Comparison of ENCODE assay signal across 8 mouse cellular contexts in the genomic region with DNA sequence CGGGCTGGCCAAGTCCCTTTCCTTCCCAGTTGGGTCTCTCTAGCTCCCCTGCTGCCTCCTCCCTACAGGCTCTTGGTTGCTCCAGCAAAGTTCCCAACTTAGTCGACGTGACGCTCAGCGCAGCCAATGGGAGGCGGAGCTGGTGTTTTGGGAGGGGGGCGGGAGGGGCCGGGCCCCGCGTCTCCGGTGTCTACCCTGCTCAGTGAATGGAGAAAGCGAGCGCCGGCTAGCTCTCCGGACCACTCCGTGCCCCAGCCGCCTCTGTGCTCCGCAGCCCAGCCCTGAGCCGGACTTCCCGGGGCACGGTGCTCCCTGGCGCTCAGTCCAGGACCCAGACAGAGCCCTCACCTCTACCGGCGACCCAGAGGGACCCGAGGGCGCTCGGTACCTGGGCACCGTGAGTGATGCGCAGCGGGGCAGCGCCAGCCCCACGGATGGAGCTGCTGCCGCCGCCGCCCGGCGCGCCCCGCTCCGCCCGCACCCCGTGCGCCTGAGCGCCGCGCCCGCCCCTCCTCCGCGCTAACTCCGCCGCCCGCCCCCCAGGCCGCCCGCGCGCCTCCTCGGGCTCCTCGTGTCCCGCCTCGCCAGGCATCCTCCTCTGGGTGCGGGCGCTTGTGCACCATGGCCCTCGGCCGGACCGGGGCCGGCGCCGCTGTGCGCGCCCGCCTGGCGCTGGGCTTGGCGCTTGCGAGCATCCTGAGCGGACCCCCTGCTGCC. TPM values are rescaled to one million over a fixed set of nuclear protein-coding genes. Genes with fewer than 3 reads are reported as not detected.
DNase-seq lines count a peak whose midpoint lies in the region; ATAC-seq and TF ChIP-seq lines count a peak whose summit lies in the region.

A gene (plus strand): TSS at position 331 of the 717 bp plus-strand sequence.

- peaks cover 3% of the 10 kb centered on the region; the same call in 1 of the 2 replicates for H3K4me1 ChIP-seq in brown adipose tissue, adult 24 weeks (ENCODE audit: control insufficient read depth, insufficient read depth, insufficient read length, low read length)
- H3K4me1 ChIP-seq in forebrain, embryonic 13.5 days, result peaks cover 22% of the 10 kb centered on the region
- H3K4me1 ChIP-seq in lung, embryonic 14.5 days (ENCODE audit: insufficient read depth), result peaks cover 12% of the 10 kb centered on the region; the same call in 1 of the 2 replicates

- no peaks in the 10 kb centered on the region for H3K9me3 ChIP-seq in forebrain, embryonic 13.5 days (replicated peaks)
- H3K9me3 ChIP-seq in lung, embryonic 14.5 days (ENCODE audit: low read depth, low read length), result no peaks in the 10 kb centered on the region

- peak within 1 kb of the TSS; percentile 71 for H3K9ac ChIP-seq in forebrain, embryonic 13.5 days
- peak within 1 kb of the TSS; percentile 64 for H3K9ac ChIP-seq in lung, embryonic 14.5 days

- intact Hi-C loops in heart, postnatal 14 days (cut with DNase I), result loop anchor here (10.0 kb wide), 2 partner anchors 124 to 204 kb away; no protein-coding TSS in a partner anchor

- peak within 1 kb of the TSS; percentile 60; the same call in 1 of the 2 replicates for H3K27ac ChIP-seq in brown adipose tissue, adult 24 weeks (replicated peaks; ENCODE audit: low read depth, low read length)
- H3K27ac ChIP-seq in forebrain, embryonic 13.5 days, result no peak within 1 kb of the TSS
- H3K27ac ChIP-seq in lung, embryonic 14.5 days (ENCODE audit: low read depth), result peak within 1 kb of the TSS; percentile 80

- peak; percentile 46 for DNase-seq in Muller cell, postnatal 12 days (ENCODE audit: inconsistent ontology term)
- peak; percentile 48 to 54 for DNase-seq in heart, postnatal 14 days
- DNase-seq in kidney, postnatal 4 days, result peak; percentile 71 to 79
- peak; percentile 92 for DNase-seq in lung, embryonic 14.5 days
- peak; percentile 57 to 66 for DNase-seq in right cerebral cortex, postnatal 10 days (ENCODE audit: low spot score in 2 of 2)

- WGBS in forebrain, embryonic 13.5 days, result under 1% methylated on average over 37 of the region's 75 CpGs
- WGBS in lung, embryonic 14.5 days, result 0% methylated on average over 57 of the region's 75 CpGs

- H3K27me3 ChIP-seq in forebrain, embryonic 13.5 days, result peaks cover 75% of the 10 kb centered on the region
- peaks cover 28% of the 10 kb centered on the region; the same call in 1 of the 2 replicates for H3K27me3 ChIP-seq in lung, embryonic 14.5 days (ENCODE audit: insufficient read depth, low read length)

- ATAC-seq in forebrain, embryonic 13.5 days, result peak; percentile 83
- peak; percentile 83 for ATAC-seq in lung, embryonic 14.5 days (ENCODE audit: insufficient read depth)
- ATAC-seq in erythroblast, adult 5-6 weeks (replicated peaks; ENCODE audit: low FRiP score, poor library complexity, severe bottlenecking), result no peak

- peak within 1 kb of the TSS; percentile 99 for H3K4me2 ChIP-seq in forebrain, embryonic 13.5 days
- peak within 1 kb of the TSS; percentile 68 for H3K4me2 ChIP-seq in lung, embryonic 14.5 days

- no peaks in the 10 kb centered on the region for H3K36me3 ChIP-seq in forebrain, embryonic 13.5 days (ENCODE audit: poor library complexity, severe bottlenecking)
- H3K36me3 ChIP-seq in lung, embryonic 14.5 days (ENCODE audit: insufficient read depth), result no peaks in the 10 kb centered on the region

- peak; percentile 43 for TF ChIP-seq CTCF in lung, embryonic 14.5 days (IDR thresholded peaks at IDR 0.05; ENCODE audit: low read depth)

- peak within 1 kb of the TSS; percentile 84 for H3K4me3 ChIP-seq in brown adipose tissue, adult 24 weeks (ENCODE audit: insufficient read depth, low read depth, low read length)
- H3K4me3 ChIP-seq in forebrain, embryonic 13.5 days, result peak within 1 kb of the TSS; percentile 62
- peak within 1 kb of the TSS; percentile 70 for H3K4me3 ChIP-seq in lung, embryonic 14.5 days (ENCODE audit: low read depth, low read length)

RNA-seq across cellular contexts. Expression of the gene that starts here (rescaled TPM):
- polyA plus RNA-seq in brown adipose tissue, adult 24 weeks (2012; ENCODE audit: insufficient read depth, insufficient read length, missing spikeins), result 7.4 and 11.3 TPM in 2 replicates
- polyA plus RNA-seq in forebrain, embryonic 13.5 days (2015; fragmentation: Nextera tagmentation; extraction: Ambion mirVana), result 2.6 and 3.5 TPM in 2 replicates
- total RNA-seq in heart, postnatal 14 days (2021), result 10 to 100 TPM; 12.4 to 15.7 TPM
- polyA plus RNA-seq in lung, embryonic 14.5 days (2014; fragmentation: Nextera tagmentation; extraction: Ambion mirVana), result 32.1 and 37.3 TPM in 2 replicates
- not detected in 2 replicates for total RNA-seq in erythroblast, adult 5-6 weeks (2015; ENCODE audit: low replicate concordance)
- 0.14 TPM in 1 of 2 replicates, not detected in the other for total RNA-seq in erythroblast, adult 5-6 weeks (2017; ENCODE audit: low replicate concordance)

Comparison
In these comparisons a context has a peak if more than half of its experiments do, and no peak if none do; other contexts are left out.
1. RNA of the gene that starts here (total RNA-seq): 12.4 to 15.7 TPM in heart, postnatal 14 days; 0.14 TPM in erythroblast, adult 5-6 weeks; every median in the first group is over 10 times any median in the second.
2. Peak in every context shown above with its lines, with median percentiles within 50 percentile points of each other: DNase-seq and H3K4me3 ChIP-seq.